Mouse (Mus musculus): ENCODE results near the gene Olfr1242. TPM values are rescaled to one million over a fixed set of nuclear protein-coding genes. Genes with fewer than 3 reads are reported as not detected.

The Olfr1242 gene
- not detected in 2 replicates for polyA plus RNA-seq (2012; rRNA removed)

DNA sequence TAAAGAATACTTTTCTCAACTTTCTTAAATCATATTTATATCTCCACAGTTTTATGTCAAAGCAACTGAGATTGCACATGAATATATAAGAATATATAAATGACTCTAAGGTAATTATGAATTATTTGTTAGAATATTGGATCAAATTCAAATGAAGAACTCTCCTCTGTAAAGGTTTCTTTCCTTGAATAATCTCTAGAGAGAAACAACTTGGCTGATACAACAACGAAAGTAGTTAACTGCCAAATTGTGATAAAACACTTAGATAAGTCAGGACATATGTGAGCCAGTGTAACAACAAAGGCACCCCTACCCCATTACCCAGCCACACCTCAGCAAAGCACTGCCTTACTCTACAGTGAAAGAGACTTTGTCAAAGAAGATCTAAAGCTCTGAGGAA lies at the start of gene Olfr1242:
Olfr1242 (minus strand) TSS at position 101 of the 400 bp plus-strand sequence.
- DNase-seq (ENCODE audit: low read depth) = no peak

DNA sequence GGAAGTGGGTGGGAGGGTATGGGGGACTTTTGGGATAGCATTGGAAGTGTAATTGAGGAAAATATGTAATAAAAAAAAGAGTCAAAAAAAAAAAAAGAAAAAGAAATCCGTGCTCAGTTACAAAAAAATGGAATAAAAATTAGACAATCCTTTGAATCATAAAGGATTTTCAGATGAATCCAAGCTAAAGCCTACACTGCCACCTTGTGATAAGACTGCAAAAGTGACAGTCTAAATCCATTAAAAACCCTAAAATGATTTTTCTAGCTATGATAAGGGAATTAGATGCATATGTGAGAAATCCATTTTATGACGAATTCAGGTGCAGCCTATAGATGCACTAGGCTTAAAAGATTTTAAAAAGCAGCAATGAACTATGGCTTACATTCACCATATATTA lies 46.4 kb upstream of the Olfr1242 start:
- no peak for DNase-seq (ENCODE audit: low read depth)

DNA sequence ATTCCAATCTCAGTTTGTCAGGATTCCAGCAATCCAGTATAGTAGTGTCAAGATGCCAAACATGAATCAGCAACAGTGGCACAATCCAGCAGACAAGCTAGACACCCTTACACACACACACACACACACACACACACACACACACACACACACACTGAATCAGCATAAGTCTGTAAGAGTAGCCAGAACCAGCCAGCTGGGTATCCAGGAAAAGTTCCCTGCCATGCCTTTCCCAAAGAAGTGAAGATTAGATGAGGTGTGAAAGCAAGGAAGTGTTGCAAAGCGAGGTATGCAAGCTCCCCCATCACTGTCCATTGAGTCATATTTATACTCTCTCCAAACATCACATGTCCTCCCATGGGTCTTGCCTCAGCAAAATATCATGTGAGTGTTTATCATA lies 41.8 kb upstream of the Olfr1242 start:
- DNase-seq (ENCODE audit: low read depth) = no peak

DNA sequence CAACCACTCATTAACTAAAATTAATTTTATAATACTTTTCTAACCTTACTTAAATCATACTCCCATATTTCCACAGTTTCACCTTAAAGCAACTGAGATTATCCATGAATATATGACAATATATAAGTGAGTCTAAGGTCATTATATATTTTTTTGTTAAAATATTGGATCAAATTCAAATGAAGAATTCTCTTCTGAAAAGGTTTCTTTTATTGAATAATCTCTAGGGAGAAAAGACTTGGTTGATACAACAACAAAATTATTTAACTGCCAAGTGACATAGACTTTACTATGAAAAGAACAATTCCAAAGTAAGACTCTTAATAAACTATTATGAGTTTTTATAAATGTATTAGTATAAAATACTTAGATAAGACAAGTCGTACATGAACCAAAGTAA lies 33.3 kb upstream of the Olfr1242 start, which contains the start of gene Olfr1243:
Olfr1243 (minus strand) TSS at position 101 of the 400 bp plus-strand sequence.
- no peak for DNase-seq (ENCODE audit: low read depth)

DNA sequence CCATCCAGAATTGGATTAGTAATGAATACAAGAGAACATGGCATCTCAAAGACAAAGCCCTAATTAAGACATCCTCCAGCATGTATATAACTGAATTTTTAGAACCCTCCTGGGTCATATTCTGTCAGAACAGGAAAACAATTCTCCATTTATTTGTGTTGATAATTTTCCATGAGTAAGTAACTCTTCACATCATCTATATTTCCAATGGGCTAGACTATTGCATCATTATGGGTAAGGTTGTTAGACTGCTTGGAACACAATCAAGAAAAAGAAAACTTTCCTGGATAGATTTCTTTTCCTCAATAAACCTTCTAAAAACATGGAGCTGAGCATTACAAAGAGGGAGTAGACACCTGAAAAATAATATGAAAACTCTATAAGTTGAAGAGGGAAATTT lies 11.1 kb downstream of the Olfr1242 start, which contains the start of gene Olfr1241:
Olfr1241 (minus strand) TSS at position 101 of the 400 bp plus-strand sequence.
- no peak for DNase-seq (ENCODE audit: low read depth)

DNA sequence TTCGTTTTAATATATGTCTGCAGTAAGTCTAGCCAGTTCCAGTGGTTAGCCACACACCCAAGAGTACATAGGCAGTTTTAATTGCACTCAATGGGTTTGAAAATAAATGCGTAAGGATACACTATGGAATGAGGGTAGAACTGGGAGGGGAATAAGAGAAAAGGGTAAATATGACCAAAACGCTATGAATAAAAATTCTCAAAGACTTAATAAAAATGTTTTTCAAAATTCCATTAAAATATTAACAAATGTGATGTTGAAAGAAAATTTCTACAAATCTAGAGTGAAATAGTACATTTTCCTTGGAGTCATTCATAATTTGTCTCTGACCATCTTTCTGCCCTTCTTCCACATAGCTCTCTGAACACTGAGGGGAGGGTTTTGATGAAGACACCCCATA lies 55.2 kb downstream of the Olfr1242 start, which contains the start of gene Olfr1240:
Olfr1240 (minus strand) TSS at position 101 of the 400 bp plus-strand sequence.
- no peak for DNase-seq (ENCODE audit: low read depth)

Other genes starting within 250 kb of the Olfr1242 start
- not detected in 2 replicates for gene Olfr1228, start 244.3 kb downstream of the Olfr1242 start, polyA plus RNA-seq (2012; rRNA removed)
- not detected in 2 replicates for gene Olfr1229, start 210.3 kb downstream of the Olfr1242 start, polyA plus RNA-seq (2012; rRNA removed)
- gene Olfr1230, start 201.1 kb downstream of the Olfr1242 start, polyA plus RNA-seq (2012; rRNA removed) = not detected in 2 replicates
- not detected in 2 replicates for gene Olfr1231, start 191.3 kb downstream of the Olfr1242 start, polyA plus RNA-seq (2012; rRNA removed)
- not detected in 2 replicates for gene Olfr1232, start 168.7 kb downstream of the Olfr1242 start, polyA plus RNA-seq (2012; rRNA removed)
- gene Olfr1233, start 155.9 kb downstream of the Olfr1242 start, polyA plus RNA-seq (2012; rRNA removed) = not detected in 2 replicates
- not detected in 2 replicates for gene Olfr1234, start 133.5 kb downstream of the Olfr1242 start, polyA plus RNA-seq (2012; rRNA removed)
- gene Olfr1238, start 88.7 kb downstream of the Olfr1242 start, polyA plus RNA-seq (2012; rRNA removed) = not detected in 2 replicates
- gene Olfr1239, start 77.9 kb downstream of the Olfr1242 start, polyA plus RNA-seq (2012; rRNA removed) = not detected in 2 replicates
- not detected in 2 replicates for gene Olfr1240, start 55.3 kb downstream of the Olfr1242 start, polyA plus RNA-seq (2012; rRNA removed)
- gene Olfr1241, start 11.2 kb downstream of the Olfr1242 start, polyA plus RNA-seq (2012; rRNA removed) = not detected in 2 replicates
- gene Olfr1243, start 33.2 kb upstream of the Olfr1242 start, polyA plus RNA-seq (2012; rRNA removed) = not detected in 2 replicates
- gene Olfr1245, start 80.1 kb upstream of the Olfr1242 start, polyA plus RNA-seq (2012; rRNA removed) = not detected in 2 replicates
- gene Olfr1246, start 94.8 kb upstream of the Olfr1242 start, polyA plus RNA-seq (2012; rRNA removed) = not detected in 2 replicates
- not detected in 2 replicates for gene Olfr1247, start 115.8 kb upstream of the Olfr1242 start, polyA plus RNA-seq (2012; rRNA removed)
- not detected in 2 replicates for gene Olfr1248, start 119.9 kb upstream of the Olfr1242 start, polyA plus RNA-seq (2012; rRNA removed)
- gene Olfr1249, start 136.6 kb upstream of the Olfr1242 start, polyA plus RNA-seq (2012; rRNA removed) = not detected in 2 replicates
- gene Olfr1250, start 163.1 kb upstream of the Olfr1242 start, polyA plus RNA-seq (2012; rRNA removed) = not detected in 2 replicates
- not detected in 2 replicates for gene Olfr1251, start 173.6 kb upstream of the Olfr1242 start, polyA plus RNA-seq (2012; rRNA removed)
- not detected in 2 replicates for gene Olfr1252, start 226.7 kb upstream of the Olfr1242 start, polyA plus RNA-seq (2012; rRNA removed)

Measured in gonadal fat pad, adult 2 months (tissue).